Mouse (Mus musculus) layer of hippocampus, adult 8-10 months (tissue): ENCODE data around the gene Cacna1c. TPM values are rescaled to one million over a fixed set of nuclear protein-coding genes. Genes with fewer than 3 reads are reported as not detected.

Experiments used
- DNase-seq, 2 experiments: peaks; one replicate each; pipeline ENCODE4 v3.0.0; 2022; ENCODE audit warnings: low spot score in 2 of 2
- total RNA-seq, 4 experiments: library from RNA; stranded (reverse); gene quantifications; 2 replicates each; pipeline ENCODE4 v1.2.4; 2022

Gene Cacna1c
- total RNA-seq, 4 experiments from 2014 or later, result 67.6 to 88.2 (median 75.8) TPM

- DNase-seq, result no peak
Observed at GRCm38 (mm10) chr6:119058461-119058860, 137.8 kb downstream of the Cacna1c start.

GRCm38 (mm10) chr6:119057076-119057479 lies 139.1 kb downstream of the Cacna1c start:
- DNase-seq, result peak; percentile 31 to 33

- no peak for DNase-seq
Observed at GRCm38 (mm10) chr6:119052801-119053200, 143.4 kb downstream of the Cacna1c start.

- no peak for DNase-seq
Observed at GRCm38 (mm10) chr6:119052366-119052765, 143.9 kb downstream of the Cacna1c start.

- DNase-seq, result no peak
Observed at GRCm38 (mm10) chr6:119051721-119052120, 144.5 kb downstream of the Cacna1c start.

GRCm38 (mm10) chr6:119047340-119047739 lies 148.9 kb downstream of the Cacna1c start:
- DNase-seq, result no peak

GRCm38 (mm10) chr6:119045498-119045897 lies 150.7 kb downstream of the Cacna1c start:
- DNase-seq, result peak; percentile 67 to 74

GRCm38 (mm10) chr6:119044148-119044547 lies 152.1 kb downstream of the Cacna1c start:
- no peak for DNase-seq

GRCm38 (mm10) chr6:119042803-119043202 lies 153.4 kb downstream of the Cacna1c start:
- no peak for DNase-seq

GRCm38 (mm10) chr6:119040961-119041360 lies 155.3 kb downstream of the Cacna1c start:
- DNase-seq, result no peak

- no peak for DNase-seq
Observed at GRCm38 (mm10) chr6:119039815-119040214, 156.4 kb downstream of the Cacna1c start.

- DNase-seq, result no peak
Observed at GRCm38 (mm10) chr6:119039293-119039692, 156.9 kb downstream of the Cacna1c start.

GRCm38 (mm10) chr6:119037815-119038214 lies 158.4 kb downstream of the Cacna1c start:
- DNase-seq, result no peak

- no peak for DNase-seq
Observed at GRCm38 (mm10) chr6:119037047-119037446, 159.2 kb downstream of the Cacna1c start.

- no peak for DNase-seq
Observed at GRCm38 (mm10) chr6:119035361-119035760, 160.9 kb downstream of the Cacna1c start.

- no peak for DNase-seq
Observed at GRCm38 (mm10) chr6:119034947-119035346, 161.3 kb downstream of the Cacna1c start.

- DNase-seq, result no peak
Observed at GRCm38 (mm10) chr6:119027880-119028279, 168.3 kb downstream of the Cacna1c start.

- DNase-seq, result no peak
Observed at GRCm38 (mm10) chr6:119022850-119023249, 173.4 kb downstream of the Cacna1c start.

GRCm38 (mm10) chr6:119021226-119021625 lies 175.0 kb downstream of the Cacna1c start:
- DNase-seq, result no peak

- DNase-seq, result no peak
Observed at GRCm38 (mm10) chr6:119018956-119019355, 177.3 kb downstream of the Cacna1c start.

- no peak for DNase-seq
Observed at GRCm38 (mm10) chr6:119018256-119018655, 178.0 kb downstream of the Cacna1c start.

- no peak for DNase-seq
Observed at GRCm38 (mm10) chr6:119017498-119017897, 178.7 kb downstream of the Cacna1c start.

GRCm38 (mm10) chr6:119015346-119015745 lies 180.9 kb downstream of the Cacna1c start:
- DNase-seq, result no peak
